In the genomic region with DNA sequence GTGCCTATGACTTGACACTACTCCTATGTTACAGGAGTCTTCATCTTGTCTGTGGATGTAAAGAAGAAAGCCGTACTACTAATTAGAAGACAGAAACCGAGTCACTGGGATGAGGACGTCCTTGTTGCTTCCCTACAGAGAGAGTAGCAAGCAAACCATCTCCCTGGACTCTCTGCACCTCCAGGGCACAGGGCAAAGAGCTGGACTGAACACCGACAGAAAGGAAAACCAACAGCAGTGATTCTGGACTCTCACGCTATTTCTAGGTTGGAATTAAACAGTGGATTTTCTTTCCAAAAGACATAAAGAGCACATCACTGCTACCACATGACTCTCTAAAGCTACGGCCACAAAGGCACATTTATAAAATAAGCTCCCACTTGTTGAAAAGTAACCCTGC, we compare ENCODE assay signal across 24 mouse cellular contexts.
A peak's percentile ranks its signal among the peaks of the same experiment; 100 is the strongest.
DNase-seq lines count a peak whose midpoint lies in the region; ATAC-seq lines count a peak whose summit lies in the region.
"Had no signal": no experiment of that assay in that cellular context is flagged by ENCODE, and none has a peak within 500 bp of the region (broad histone marks: within the 10 kb centered on the region; RNA-seq: fewer than 3 reads in every experiment).

No protein-coding gene starts in this region.

- 87% methylated on average over 6 of the region's 6 CpGs for WGBS in midbrain, embryonic 11.5 days
- 81% methylated on average over 6 of the region's 6 CpGs for WGBS in midbrain, embryonic 16.5 days
- 72% methylated on average over 6 of the region's 6 CpGs for WGBS in embryonic facial prominence, embryonic 15.5 days
- 68% methylated on average over 6 of the region's 6 CpGs for WGBS in limb, embryonic 15.5 days

- no peaks in the 10 kb centered on the region for H3K9me3 ChIP-seq in midbrain, embryonic 11.5 days (ENCODE audit: control insufficient read depth, low read length)
- H3K9me3 ChIP-seq in midbrain, embryonic 16.5 days (replicated peaks; ENCODE audit: control insufficient read depth, low read length, poor library complexity, severe bottlenecking) = no peaks in the 10 kb centered on the region
- no peaks in the 10 kb centered on the region for H3K9me3 ChIP-seq in embryonic facial prominence, embryonic 15.5 days (replicated peaks)
- H3K9me3 ChIP-seq in limb, embryonic 15.5 days = no peaks in the 10 kb centered on the region
- H3K9me3 ChIP-seq: hindbrain, embryonic 13.5 days; liver, embryonic 12.5 days; neural tube, embryonic 13.5 days had no signal

- H3K4me2 ChIP-seq in midbrain, embryonic 11.5 days = no peak overlapping the region
- no peak overlapping the region for H3K4me2 ChIP-seq in midbrain, embryonic 16.5 days (ENCODE audit: low read length)
- no peak overlapping the region for H3K4me2 ChIP-seq in embryonic facial prominence, embryonic 15.5 days (replicated peaks)
- H3K4me2 ChIP-seq in limb, embryonic 15.5 days = no peak overlapping the region
- H3K4me2 ChIP-seq: hindbrain, embryonic 13.5 days; liver, embryonic 12.5 days; neural tube, embryonic 13.5 days had no signal

- no peak for ATAC-seq in midbrain, embryonic 11.5 days (ENCODE audit: low FRiP score)
- ATAC-seq in midbrain, embryonic 16.5 days = no peak
- ATAC-seq in embryonic facial prominence, embryonic 15.5 days (ENCODE audit: insufficient number of reproducible peaks, low FRiP score, low TSS enrichment, low read depth) = no peak
- no peak for ATAC-seq in limb, embryonic 15.5 days (ENCODE audit: insufficient number of reproducible peaks, low FRiP score, low TSS enrichment, low read depth)
- ATAC-seq: inflammation-experienced regulatory T-cells, adult 6 months; liver, embryonic 12.5 days had no signal

- no peaks in the 10 kb centered on the region for H3K36me3 ChIP-seq in midbrain, embryonic 11.5 days (ENCODE audit: control insufficient read depth, insufficient read depth, low read length)
- H3K36me3 ChIP-seq in midbrain, embryonic 16.5 days (ENCODE audit: control insufficient read depth, insufficient read depth, low read length) = no peaks in the 10 kb centered on the region
- H3K36me3 ChIP-seq in embryonic facial prominence, embryonic 15.5 days = no peaks in the 10 kb centered on the region
- no peaks in the 10 kb centered on the region for H3K36me3 ChIP-seq in limb, embryonic 15.5 days
- H3K36me3 ChIP-seq: hindbrain, embryonic 13.5 days; liver, embryonic 12.5 days; neural tube, embryonic 13.5 days had no signal

- H3K4me3 ChIP-seq in midbrain, embryonic 11.5 days (ENCODE audit: low read depth, low read length) = no peak overlapping the region
- no peak overlapping the region for H3K4me3 ChIP-seq in midbrain, embryonic 16.5 days (ENCODE audit: low read depth, low read length)
- no peak overlapping the region for H3K4me3 ChIP-seq in embryonic facial prominence, embryonic 15.5 days (replicated peaks)
- H3K4me3 ChIP-seq in limb, embryonic 15.5 days = no peak overlapping the region
- H3K4me3 ChIP-seq: hindbrain, embryonic 13.5 days; liver, embryonic 12.5 days; neural tube, embryonic 13.5 days had no signal

- no peaks in the 10 kb centered on the region for H3K4me1 ChIP-seq in midbrain, embryonic 11.5 days (ENCODE audit: control insufficient read depth, insufficient read depth, low read length)
- no peaks in the 10 kb centered on the region for H3K4me1 ChIP-seq in midbrain, embryonic 16.5 days (ENCODE audit: control insufficient read depth, insufficient read depth, low read length)
- peaks cover 12% of the 10 kb centered on the region for H3K4me1 ChIP-seq in embryonic facial prominence, embryonic 15.5 days
- H3K4me1 ChIP-seq in limb, embryonic 15.5 days = peaks cover 34% of the 10 kb centered on the region

- H3K27ac ChIP-seq in midbrain, embryonic 11.5 days (ENCODE audit: low read depth, low read length) = no peak overlapping the region
- no peak overlapping the region for H3K27ac ChIP-seq in midbrain, embryonic 16.5 days (ENCODE audit: low read length)
- peak overlapping the region; percentile 18 for H3K27ac ChIP-seq in embryonic facial prominence, embryonic 15.5 days (replicated peaks)
- H3K27ac ChIP-seq in limb, embryonic 15.5 days = peak overlapping the region; percentile 43
- H3K27ac ChIP-seq: hindbrain, embryonic 13.5 days; kidney, postnatal 0 days; liver, embryonic 12.5 days; neural tube, embryonic 13.5 days had no signal

- no peaks in the 10 kb centered on the region for H3K27me3 ChIP-seq in midbrain, embryonic 11.5 days (ENCODE audit: control insufficient read depth, insufficient read depth, low read length)
- no peaks in the 10 kb centered on the region for H3K27me3 ChIP-seq in midbrain, embryonic 16.5 days (ENCODE audit: control insufficient read depth, insufficient read depth, low read depth, low read length)
- H3K27me3 ChIP-seq in embryonic facial prominence, embryonic 15.5 days = no peaks in the 10 kb centered on the region
- no peaks in the 10 kb centered on the region for H3K27me3 ChIP-seq in limb, embryonic 15.5 days
- H3K27me3 ChIP-seq: hindbrain, embryonic 13.5 days; liver, embryonic 12.5 days; neural tube, embryonic 13.5 days had no signal

- H3K9ac ChIP-seq in midbrain, embryonic 11.5 days (ENCODE audit: low read length) = no peak overlapping the region
- H3K9ac ChIP-seq in midbrain, embryonic 16.5 days (ENCODE audit: low read depth, low read length) = no peak overlapping the region
- no peak overlapping the region for H3K9ac ChIP-seq in embryonic facial prominence, embryonic 15.5 days
- H3K9ac ChIP-seq in limb, embryonic 15.5 days = no peak overlapping the region
- H3K9ac ChIP-seq: hindbrain, embryonic 13.5 days; liver, embryonic 12.5 days; neural tube, embryonic 13.5 days had no signal

- DNase-seq in kidney, adult 11 months = peak; percentile 27
- no peak for DNase-seq in kidney, postnatal 10 days
- DNase-seq in midbrain, embryonic 11.5 days (ENCODE audit: low spot score, missing footprints) = peak; percentile 72
- DNase-seq in left cerebral cortex, adult 8-10 months (ENCODE audit: low spot score in 2 of 2) = no peak
- no peak for DNase-seq in layer of hippocampus, postnatal 10 days (ENCODE audit: low spot score in 2 of 2)
- DNase-seq: adrenal gland, postnatal 10 days; cerebellum, adult 8-10 months; cerebellum, postnatal 36 days; embryo, embryonic 11 days; gastrocnemius, postnatal 10 days; heart, postnatal 36 days; lung, adult 18-20 months; lung, postnatal 10 days; midbrain, embryonic 14.5 days; retina, postnatal 1 day; thymus, postnatal 14 days had no signal

Comparison
In these comparisons a context has a peak if more than half of its experiments do, and no peak if none do; other contexts are left out.
1. DNase-seq: peak in kidney, adult 11 months (single experiment) and midbrain, embryonic 11.5 days (single experiment); none in kidney, postnatal 10 days (single experiment), left cerebral cortex, adult 8-10 months (0 of 2) and layer of hippocampus, postnatal 10 days (0 of 2).
2. H3K27ac ChIP-seq: peak in embryonic facial prominence, embryonic 15.5 days (single experiment) and limb, embryonic 15.5 days (single experiment); none in midbrain, embryonic 11.5 days (single experiment) and midbrain, embryonic 16.5 days (single experiment).